Mouse (Mus musculus) limb, embryonic 14.5 days (tissue): ENCODE measurements at regions not wholly inside any gene's neighbourhood (a gene's known extent, or its start where the extent isn't known, plus 50 kb on each side); places are given as distances from the start of the nearest gene placed in this dataset.

Experiments used
- ATAC-seq: fragments of 200-750 bp; cut with Nextera tagmentation; 2 replicates; pipeline ENCODE4 v1.8.0; 2017; ENCODE audit warnings: low read depth, moderate number of reproducible peaks, moderate TSS enrichment; ENCODE audit not compliant: low FRiP score
- DNase-seq: peaks from one replicate; pipeline ENCODE4 v3.0.0-alpha.2; 2015; ENCODE audit warnings: low spot score
- H3K27ac ChIP-seq: fragments of 300-500 bp; sonication (generic); replicated peaks from 2 replicates; pipeline ENCODE4 v1.5.1; 2014; ENCODE audit warnings: low read depth, mild to moderate bottlenecking, low read length, moderate library complexity, mixed read lengths
- H3K27me3 ChIP-seq: fragments of 300-500 bp; sonication (generic); 2 replicates; pipeline ENCODE4 v1.6.1; 2014; ENCODE audit warnings: low read length, mixed read lengths; ENCODE audit not compliant: control insufficient read depth, insufficient read depth
- H3K36me3 ChIP-seq: fragments of 300-500 bp; sonication (generic); 2 replicates; pipeline ENCODE4 v1.6.1; 2014; ENCODE audit warnings: mild to moderate bottlenecking, low read length, moderate library complexity, mixed read lengths; ENCODE audit not compliant: control insufficient read depth, insufficient read depth
- H3K4me1 ChIP-seq: fragments of 300-500 bp; sonication (generic); 2 replicates; pipeline ENCODE4 v1.6.1; 2014; ENCODE audit warnings: antibody characterized with exemption, low read length, mixed read lengths; ENCODE audit not compliant: control insufficient read depth, insufficient read depth
- H3K4me2 ChIP-seq: fragments of 300-500 bp; sonication (generic); replicated peaks from 2 replicates; pipeline ENCODE4 v1.6.1; 2014; ENCODE audit warnings: low read depth, mild to moderate bottlenecking, low read length, moderate library complexity; ENCODE audit not compliant: severe bottlenecking
- H3K4me3 ChIP-seq: fragments of 300-500 bp; sonication (generic); replicated peaks from 2 replicates; pipeline ENCODE4 v1.5.1; 2014; ENCODE audit warnings: low read length
- H3K9ac ChIP-seq: fragments of 300-500 bp; sonication (generic); 2 replicates; pipeline ENCODE4 v1.6.1; 2014; ENCODE audit warnings: mild to moderate bottlenecking, low read depth, low read length, moderate library complexity; ENCODE audit not compliant: severe bottlenecking
- H3K9me3 ChIP-seq: fragments of 300-500 bp; sonication (generic); 2 replicates; pipeline ENCODE4 v1.6.1; 2016; ENCODE audit warnings: low read length; ENCODE audit not compliant: control insufficient read depth
- POLR2A ChIP-seq: fragments of 200-500 bp; IDR thresholded peaks from 2 replicates; pipeline ENCODE4 v1.8.0; 2012; ENCODE audit warnings: inconsistent platforms, mild to moderate bottlenecking, moderate library complexity, borderline replicate concordance; ENCODE audit not compliant: insufficient read depth, insufficient read length; ENCODE audit errors: extremely low read depth
- WGBS: fragments of 180-500 bp; shearing (Covaris S2); extraction: QIAGEN DNeasy Blood & Tissue Kit; methylation state at CpG from one replicate; pipeline ENCODE4 v1.1.7; 2014; 5-methylcytosine and 5-hydroxymethylcytosine counted together

DNA sequence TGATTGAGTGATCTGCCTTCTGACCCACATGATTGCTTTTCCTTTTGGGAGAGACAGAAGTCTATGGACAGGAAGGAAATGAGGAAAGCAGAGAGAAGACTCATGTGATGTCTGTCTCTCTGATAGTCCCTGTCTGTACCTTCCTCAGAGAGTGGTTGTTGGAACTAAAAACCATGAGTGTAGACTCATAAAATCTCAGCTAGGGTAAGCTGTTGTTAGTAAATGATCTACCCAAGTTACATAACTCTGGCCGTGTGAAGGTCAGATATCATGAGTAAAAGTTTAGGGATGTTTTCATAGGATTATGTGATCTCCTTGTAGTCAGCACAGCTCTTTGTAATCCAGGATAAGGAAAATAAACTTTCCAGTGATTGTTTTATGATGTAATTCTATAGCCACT is 183.0 kb upstream of the Slc30a5 start:
- 74% methylated on average over 1 of the region's 1 CpGs for WGBS
- H3K27ac ChIP-seq = no peak overlapping the region
- H3K4me3 ChIP-seq = no peak overlapping the region
- H3K27me3 ChIP-seq = no peaks in the 10 kb centered on the region
- no peak overlapping the region for H3K9ac ChIP-seq
- H3K4me2 ChIP-seq = no peak overlapping the region
- no peaks in the 10 kb centered on the region for H3K9me3 ChIP-seq
- no peaks in the 10 kb centered on the region for H3K4me1 ChIP-seq
- DNase-seq (no peak), ATAC-seq (no peak)
- no peaks in the 10 kb centered on the region for H3K36me3 ChIP-seq
- no peak for TF ChIP-seq POLR2A

DNA sequence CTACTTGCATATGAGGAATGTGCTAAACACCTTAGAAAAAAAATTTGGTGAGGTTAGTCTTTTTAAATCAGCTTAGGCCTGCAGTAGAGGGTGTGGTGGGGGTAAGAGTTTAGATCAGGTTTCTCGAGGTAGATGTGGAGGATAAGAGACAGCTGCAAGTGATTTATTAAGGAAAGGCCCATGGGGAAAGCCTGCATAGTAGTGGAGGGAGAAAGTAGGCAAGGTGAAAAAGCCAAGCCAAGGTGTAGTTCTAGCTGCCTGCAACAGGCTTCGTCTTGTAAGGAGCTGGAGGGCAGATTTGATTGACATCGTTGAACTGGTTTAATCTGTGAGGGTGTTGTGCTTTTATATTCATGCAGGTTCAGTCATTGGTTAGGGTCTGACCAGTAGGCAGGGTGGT is 182.2 kb upstream of the Slc30a5 start:
- H3K36me3 ChIP-seq = no peaks in the 10 kb centered on the region
- H3K4me1 ChIP-seq = no peaks in the 10 kb centered on the region
- no peak overlapping the region for H3K27ac ChIP-seq
- H3K4me2 ChIP-seq = no peak overlapping the region
- H3K4me3 ChIP-seq = no peak overlapping the region
- H3K9me3 ChIP-seq = no peaks in the 10 kb centered on the region
- WGBS = 41% methylated on average over 3 of the region's 3 CpGs
- DNase-seq (peak; percentile 34), ATAC-seq (no peak)
- H3K9ac ChIP-seq = no peak overlapping the region
- TF ChIP-seq POLR2A = no peak
- H3K27me3 ChIP-seq = no peaks in the 10 kb centered on the region

DNA sequence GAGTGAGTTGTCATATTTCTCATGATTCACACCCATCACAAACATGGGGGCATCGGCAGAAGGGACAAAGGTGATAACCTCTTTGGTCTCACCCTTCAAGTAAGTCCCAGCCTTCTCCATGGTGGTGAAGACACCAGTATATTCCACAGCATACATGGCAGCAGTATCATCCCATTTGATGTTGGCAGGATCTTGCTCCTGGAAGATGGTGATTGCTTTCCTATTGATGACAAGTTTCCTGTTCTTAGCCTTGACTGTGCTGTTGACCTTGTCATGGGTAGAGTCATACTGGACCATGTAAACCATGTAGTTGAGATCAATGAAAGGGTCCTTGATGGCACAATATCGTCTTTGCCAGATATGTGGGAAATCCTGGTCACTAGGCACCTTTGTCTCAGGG is 180.4 kb upstream of the Slc30a5 start:
- no peak overlapping the region for H3K4me2 ChIP-seq
- 85% methylated on average over 2 of the region's 2 CpGs for whole genome bisulfite sequencing
- H3K4me3 ChIP-seq = no peak overlapping the region
- H3K27me3 ChIP-seq = no peaks in the 10 kb centered on the region
- no peaks in the 10 kb centered on the region for H3K36me3 ChIP-seq
- TF ChIP-seq POLR2A = no peak
- DNase-seq (no peak), ATAC-seq (no peak)
- no peaks in the 10 kb centered on the region for H3K9me3 ChIP-seq
- H3K9ac ChIP-seq = no peak overlapping the region
- no peak overlapping the region for H3K27ac ChIP-seq
- H3K4me1 ChIP-seq = no peaks in the 10 kb centered on the region

DNA sequence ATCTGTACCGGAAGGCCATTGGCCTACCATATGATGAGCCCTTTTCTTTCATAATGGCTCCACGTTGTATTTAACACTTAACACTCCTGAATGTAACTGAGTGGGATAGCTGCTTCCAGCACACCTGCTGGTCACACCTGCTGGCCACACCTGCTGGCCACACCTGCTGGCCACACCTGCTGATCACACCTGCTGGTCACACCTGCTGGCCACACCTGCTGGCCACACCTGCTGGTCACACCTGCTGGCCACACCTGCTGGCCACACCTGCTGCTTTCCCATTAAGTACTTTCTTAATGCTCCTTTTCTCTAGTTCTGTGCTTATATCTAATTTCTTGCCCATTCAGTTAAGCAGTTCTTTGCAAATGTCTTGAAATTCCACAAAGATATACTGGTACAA is 157.4 kb upstream of the Slc30a5 start:
- Histone ChIP-seq H3K36me3 (no peaks in the 10 kb centered on the region), H3K9ac (no peak overlapping the region), H3K4me2 (no peak overlapping the region), H3K4me1 (peaks cover 8% of the 10 kb centered on the region; the same call in 1 of the 2 replicates), H3K27ac (no peak overlapping the region), H3K27me3 (no peaks in the 10 kb centered on the region), H3K4me3 (no peak overlapping the region), H3K9me3 (no peaks in the 10 kb centered on the region)
- no peak for TF ChIP-seq POLR2A
- 76% methylated on average over 2 of the region's 2 CpGs for whole genome bisulfite sequencing
- ATAC-seq = no peak
- no peak for DNase-seq

DNA sequence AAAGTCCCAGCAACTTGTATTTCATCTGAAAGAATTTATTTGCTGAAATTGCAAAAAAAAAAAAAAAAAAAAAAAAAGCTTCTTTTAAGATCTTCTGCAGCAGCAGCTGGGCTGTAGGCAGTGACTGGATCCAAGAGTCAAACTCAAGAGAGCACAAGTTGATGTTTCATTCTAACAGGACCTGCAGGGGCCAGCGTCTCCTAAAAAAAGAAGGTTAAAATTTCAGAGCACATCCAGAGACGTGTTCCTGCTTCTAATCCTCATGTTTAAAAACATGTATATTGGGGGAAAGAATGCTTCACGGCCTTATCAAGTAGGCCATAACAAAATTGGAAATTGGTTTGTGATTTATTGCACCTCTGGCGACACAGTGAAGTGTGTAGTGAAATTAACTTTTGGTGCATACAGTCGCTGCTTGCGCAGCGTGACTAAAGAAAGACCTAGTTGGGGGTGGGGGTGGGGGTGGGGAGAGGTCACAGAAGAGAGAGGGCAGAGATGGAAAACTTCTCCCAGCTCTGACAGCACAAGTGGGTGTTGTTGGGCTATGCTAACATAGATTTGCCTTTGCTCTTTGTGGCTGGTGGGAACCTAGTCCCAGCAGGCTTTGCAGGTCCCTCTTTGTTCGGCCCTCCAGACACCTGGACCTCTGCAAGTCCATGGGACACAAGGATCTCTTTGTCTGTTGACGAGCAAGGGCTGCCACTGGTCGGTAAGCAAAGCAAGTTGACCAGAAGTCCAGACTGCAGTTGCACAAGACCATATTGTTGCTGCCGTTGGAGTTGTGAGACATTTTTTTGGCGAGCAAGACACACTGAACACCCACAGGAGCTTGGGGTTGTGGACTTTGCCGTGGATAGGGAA is 155.7 kb upstream of the Slc30a5 start:
- 31% methylated on average over 13 of the region's 13 CpGs for WGBS

More for the DNA sequence above, 155.7 kb upstream of the Slc30a5 start:
- H3K27me3 ChIP-seq = no peaks in the 10 kb centered on the region
- no peaks in the 10 kb centered on the region for H3K36me3 ChIP-seq
- no peak overlapping the region for H3K4me3 ChIP-seq
- peaks cover 8% of the 10 kb centered on the region; the same call in 1 of the 2 replicates for H3K4me1 ChIP-seq
- ATAC-seq (peak; percentile 44; the same call in 1 of the 2 replicates), DNase-seq (peak; percentile 3)
- H3K9ac ChIP-seq = no peak overlapping the region
- TF ChIP-seq POLR2A = no peak
- H3K27ac ChIP-seq = 0 out of 2 replicates have a peak overlapping the region, but pooled peaks have one; percentile 26
- no peaks in the 10 kb centered on the region for H3K9me3 ChIP-seq
- no peak overlapping the region for H3K4me2 ChIP-seq
